Mouse (Mus musculus) spleen, adult 2 months (tissue): ENCODE measurements at regions not wholly inside any gene's neighbourhood (a gene's known extent, or its start where the extent isn't known, plus 50 kb on each side); places are given as distances from the start of the nearest gene placed in this dataset.

Experiments
- DNase-seq, 2 experiments: peaks; one replicate each; pipeline versions ENCODE4 v3.0.0 to v3.0.0-alpha.2; 2012 to 2021; ENCODE audit warnings: low spot score in 2 of 2, low read depth in 1 of 2
- H3K27ac ChIP-seq: fragments of 200-500 bp; 2 replicates; pipeline ENCODE4 v1.5.1; 2012; ENCODE audit warnings: low read length, inconsistent platforms; ENCODE audit not compliant: insufficient read depth
- H3K27me3 ChIP-seq: fragments of 200-500 bp; 2 replicates; pipeline ENCODE4 v1.6.1; 2012; ENCODE audit warnings: mild to moderate bottlenecking, moderate library complexity, low read length, inconsistent platforms; ENCODE audit not compliant: control insufficient read depth, insufficient read depth
- H3K36me3 ChIP-seq: fragments of 200-500 bp; 2 replicates; pipeline ENCODE4 v1.6.1; 2012; ENCODE audit warnings: mild to moderate bottlenecking, low read length, inconsistent platforms; ENCODE audit not compliant: control insufficient read depth, insufficient read depth
- H3K4me1 ChIP-seq: fragments of 200-500 bp; 2 replicates; pipeline ENCODE4 v1.6.1; 2011; ENCODE audit warnings: inconsistent platforms; ENCODE audit not compliant: control insufficient read depth, insufficient read depth, insufficient read length
- H3K4me3 ChIP-seq: fragments of 200-500 bp; 2 replicates; pipeline ENCODE4 v1.5.1; 2011; ENCODE audit warnings: mild to moderate bottlenecking, inconsistent platforms; ENCODE audit not compliant: insufficient read depth, insufficient read length; ENCODE audit errors: extremely low read depth
- CTCF ChIP-seq: fragments of 200-500 bp; IDR thresholded peaks from 2 replicates; pipeline ENCODE4 v1.5.1; 2011; ENCODE audit warnings: mild to moderate bottlenecking, inconsistent platforms; ENCODE audit not compliant: insufficient read depth, insufficient read length, insufficient replicate concordance; ENCODE audit errors: extremely low read depth
- POLR2A ChIP-seq: fragments of 200-500 bp; IDR thresholded peaks from 2 replicates; pipeline ENCODE4 v1.6.1; 2011; ENCODE audit warnings: low read depth, low read length, inconsistent platforms
- WGBS: fragments of 180-500 bp; shearing (Covaris S2); methylation state at CpG from one replicate; pipeline ENCODE4 v1.1.7; 2018; 5-methylcytosine and 5-hydroxymethylcytosine counted together

DNA sequence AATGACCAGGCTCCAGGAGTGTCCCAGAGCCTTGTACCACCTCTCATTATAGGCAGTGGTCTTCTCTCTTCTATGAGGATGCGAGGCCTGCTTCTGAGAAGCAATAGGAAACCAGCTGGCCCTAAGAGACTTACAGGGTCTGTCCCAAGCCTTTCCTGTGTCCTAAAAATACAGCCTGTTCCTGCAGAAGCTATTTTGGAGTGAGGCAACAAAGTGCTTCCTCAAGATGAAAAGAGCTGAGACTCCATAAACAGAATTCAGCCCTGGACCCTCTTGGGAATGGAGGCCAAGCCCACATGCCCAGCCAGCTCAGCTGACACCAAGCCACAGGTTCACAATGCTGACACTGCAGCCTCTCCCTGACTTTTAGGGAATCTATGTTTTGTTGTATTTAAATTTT lies 86.3 kb downstream of the Dll1 start:
- Histone ChIP-seq H3K36me3 (no peaks in the 10 kb centered on the region), H3K27ac (no peak overlapping the region), H3K4me1 (no peaks in the 10 kb centered on the region), H3K27me3 (no peaks in the 10 kb centered on the region), H3K4me3 (no peak overlapping the region)
- no peak for TF ChIP-seq CTCF
- TF ChIP-seq POLR2A = no peak
- DNase-seq = no peak
- WGBS = 88% methylated on average over 1 of the region's 1 CpGs

DNA sequence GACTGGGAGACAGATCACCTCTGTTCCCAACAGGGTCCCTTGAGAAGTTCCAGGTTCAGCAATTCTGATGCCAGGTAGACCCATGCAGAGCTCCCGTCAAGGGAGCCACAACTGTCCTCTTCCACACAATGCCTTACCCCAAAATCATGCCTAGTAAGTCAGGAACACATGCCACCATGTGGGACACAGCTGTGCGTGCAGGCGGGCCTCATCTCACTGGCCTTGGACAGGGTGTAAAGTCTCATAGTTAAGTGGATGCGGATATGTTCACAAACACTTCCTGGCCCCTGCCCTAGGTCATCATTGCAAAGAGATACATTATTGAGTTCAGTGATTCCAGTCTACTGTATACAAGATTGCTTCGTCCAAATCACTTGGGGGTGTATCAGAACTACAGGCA lies 87.6 kb downstream of the Dll1 start:
- H3K36me3 ChIP-seq = no peaks in the 10 kb centered on the region
- DNase-seq = no peak
- H3K27ac ChIP-seq = no peak overlapping the region
- no peaks in the 10 kb centered on the region for H3K4me1 ChIP-seq
- H3K4me3 ChIP-seq = no peak overlapping the region
- no peaks in the 10 kb centered on the region for H3K27me3 ChIP-seq
- TF ChIP-seq POLR2A (no peak), CTCF (no peak)
- 81% methylated on average over 5 of the region's 5 CpGs for WGBS

DNA sequence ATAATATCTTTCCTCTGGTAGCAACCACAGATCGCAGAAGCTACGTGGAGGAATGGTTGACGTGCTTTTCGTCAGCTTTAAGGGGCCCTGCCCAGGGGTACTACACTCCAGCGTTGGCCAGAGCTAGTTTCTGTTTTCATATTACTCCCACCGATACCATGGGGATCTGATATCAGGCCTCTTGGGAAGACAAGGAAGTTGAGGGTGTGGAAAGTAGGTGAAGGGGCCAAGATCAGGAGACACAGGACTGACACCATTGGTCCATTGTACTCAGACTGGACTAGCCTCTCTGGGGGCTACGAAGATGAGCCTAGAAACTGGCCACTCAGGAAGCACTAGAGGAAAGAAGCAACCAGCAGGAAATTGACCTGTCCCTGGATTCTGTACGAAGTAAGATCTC lies 88.0 kb downstream of the Dll1 start:
- H3K27me3 ChIP-seq = no peaks in the 10 kb centered on the region
- 87% methylated on average over 8 of the region's 8 CpGs for WGBS
- TF ChIP-seq POLR2A (no peak), CTCF (no peak)

DNA sequence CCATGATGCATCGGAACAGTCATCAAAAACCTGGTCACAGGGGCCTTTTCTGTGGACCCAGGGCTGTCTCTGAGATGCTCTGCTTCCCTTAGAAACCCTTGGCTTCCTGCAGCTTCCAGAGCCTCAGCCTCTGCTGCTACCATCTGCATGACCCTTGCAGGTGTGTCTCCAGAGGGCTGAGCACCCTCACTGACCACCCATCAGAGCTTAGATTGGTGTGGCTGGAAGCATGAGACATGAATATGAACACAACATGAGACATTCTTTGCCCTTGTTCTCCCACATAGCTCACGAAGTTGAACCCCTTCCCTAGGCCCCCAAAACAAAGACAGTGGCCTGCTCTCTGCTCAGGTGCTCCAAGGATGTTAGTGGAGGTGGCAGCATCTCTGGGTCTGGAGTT lies 90.1 kb downstream of the Dll1 start:
- H3K36me3 ChIP-seq = no peaks in the 10 kb centered on the region
- H3K27me3 ChIP-seq = no peaks in the 10 kb centered on the region
- H3K4me3 ChIP-seq = no peak overlapping the region
- H3K27ac ChIP-seq = no peak overlapping the region
- no peaks in the 10 kb centered on the region for H3K4me1 ChIP-seq
- 89% methylated on average over 2 of the region's 2 CpGs for WGBS
- DNase-seq = no peak
- TF ChIP-seq CTCF (no peak), POLR2A (no peak)

More for the DNA sequence above, 88.0 kb downstream of the Dll1 start:
- no peaks in the 10 kb centered on the region for H3K4me1 ChIP-seq
- no peak for DNase-seq
- no peak overlapping the region for H3K27ac ChIP-seq
- no peak overlapping the region for H3K4me3 ChIP-seq
- H3K36me3 ChIP-seq = no peaks in the 10 kb centered on the region

DNA sequence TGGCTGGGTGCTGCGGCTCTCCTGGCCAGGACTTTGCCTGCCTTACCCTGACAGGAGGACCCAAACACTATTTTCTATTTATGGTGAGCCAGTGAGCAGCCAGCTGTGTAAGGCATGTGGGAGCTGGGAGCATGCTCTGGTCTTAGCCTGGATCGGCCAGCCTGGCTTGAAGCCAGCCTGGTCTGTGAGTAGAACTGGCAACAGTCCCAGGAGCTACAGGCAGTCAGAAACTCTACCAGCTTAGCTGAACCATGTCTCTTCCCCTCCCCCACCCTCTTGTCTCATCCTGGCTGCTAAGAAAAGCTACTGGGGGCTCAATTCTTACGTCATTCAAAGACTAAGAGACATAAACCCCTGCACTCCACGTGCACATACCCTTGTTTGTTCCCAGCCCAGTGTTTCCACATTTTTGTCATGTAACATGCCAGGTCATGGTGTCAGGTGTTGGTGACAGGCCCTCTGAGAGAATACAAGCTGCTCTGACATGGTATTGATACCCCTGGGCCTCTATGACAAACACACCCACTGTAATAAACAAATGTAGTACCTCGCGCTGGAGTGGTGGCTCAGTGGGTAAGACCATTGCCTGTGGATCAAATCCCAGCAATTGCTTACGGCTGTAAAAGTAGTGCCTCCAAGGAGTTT lies 91.2 kb downstream of the Dll1 start:
- Histone ChIP-seq H3K4me3 (no peak overlapping the region), H3K27ac (no peak overlapping the region), H3K27me3 (no peaks in the 10 kb centered on the region), H3K36me3 (no peaks in the 10 kb centered on the region), H3K4me1 (no peaks in the 10 kb centered on the region)
- 65% methylated on average over 7 of the region's 7 CpGs for WGBS
- no peak for DNase-seq
- TF ChIP-seq POLR2A (no peak), CTCF (no peak)

DNA sequence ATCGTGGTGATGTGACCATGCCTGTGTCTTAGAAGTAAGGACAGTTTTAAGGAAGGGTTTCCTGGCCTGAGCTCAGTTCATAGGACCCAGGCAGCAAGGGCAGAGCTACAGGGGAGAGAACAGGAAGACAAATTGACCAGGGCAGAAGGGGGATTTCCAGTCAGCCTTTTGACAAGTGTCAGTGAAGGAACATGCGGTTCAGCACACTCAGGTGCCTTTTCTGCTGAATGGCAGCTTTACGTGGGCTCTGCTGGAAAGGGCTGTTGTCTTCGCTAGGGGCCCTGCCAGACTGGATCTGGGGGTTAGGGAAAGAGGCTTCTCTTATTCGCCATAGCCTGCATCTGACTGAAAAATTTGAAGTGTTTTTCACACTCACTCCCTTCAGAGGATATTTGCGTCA lies 106.8 kb downstream of the Dll1 start:
- Histone ChIP-seq H3K27me3 (no peaks in the 10 kb centered on the region), H3K4me3 (no peak overlapping the region), H3K27ac (peak overlapping the region; percentile 8; the same call in 1 of the 2 replicates), H3K36me3 (no peaks in the 10 kb centered on the region), H3K4me1 (no peaks in the 10 kb centered on the region)
- TF ChIP-seq CTCF (no peak), POLR2A (no peak)
- 53% methylated on average over 6 of the region's 6 CpGs for WGBS
- no peak for DNase-seq

DNA sequence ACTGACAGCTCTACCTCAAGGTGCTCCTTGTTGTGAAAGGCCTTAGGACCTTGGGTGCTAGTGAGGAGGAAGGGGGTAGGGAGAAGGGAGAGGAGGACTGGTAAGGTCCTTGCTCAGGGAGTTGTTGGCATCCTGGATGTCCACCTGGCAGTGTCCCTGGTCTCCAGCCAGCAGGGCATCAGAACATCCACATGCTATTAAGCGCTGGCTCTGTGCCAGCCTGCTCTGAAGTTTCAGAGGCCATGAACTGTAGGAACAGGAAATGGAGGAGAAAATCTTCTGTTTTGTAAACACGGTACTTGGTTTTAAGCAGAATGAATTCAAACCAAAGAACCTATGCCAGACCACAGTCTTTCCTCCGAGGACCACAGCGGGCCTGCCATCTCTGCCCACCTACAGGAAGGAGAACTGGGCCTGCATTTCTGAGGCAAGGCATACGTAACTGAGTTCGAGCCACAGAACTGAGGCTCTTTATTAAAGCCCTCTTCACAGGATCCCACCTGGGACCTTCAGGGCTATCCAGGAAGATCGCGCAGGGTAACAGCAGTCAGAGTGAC lies 107.5 kb downstream of the Dll1 start:
- no peaks in the 10 kb centered on the region for H3K4me1 ChIP-seq
- TF ChIP-seq CTCF = no peak
- no peak for TF ChIP-seq POLR2A

More for the DNA sequence above, 107.5 kb downstream of the Dll1 start:
- DNase-seq = no peak
- Histone ChIP-seq H3K27me3 (no peaks in the 10 kb centered on the region), H3K4me3 (no peak overlapping the region), H3K27ac (no peak overlapping the region), H3K36me3 (no peaks in the 10 kb centered on the region)
- 35% methylated on average over 8 of the region's 8 CpGs for WGBS
